Mouse (Mus musculus): ENCODE measurements at regions not wholly inside any gene's neighbourhood (a gene's known extent, or its start where the extent isn't known, plus 50 kb on each side); places are given as distances from the start of the nearest gene placed in this dataset.

GRCm38 (mm10) chr12:15741219-15741618 is 75.5 kb downstream of the Trib2 start:
- Histone ChIP-seq H3K4me2 (no peak overlapping the region), H3K4me3 (replicated peaks) (no peak overlapping the region)
- WGBS (ENCODE audit: insufficient replicate concordance), result 29% methylated on average over 2 of the region's 2 CpGs

GRCm38 (mm10) chr12:15738989-15739388 is 77.7 kb downstream of the Trib2 start:
- Histone ChIP-seq H3K4me3 (replicated peaks) (no peak overlapping the region), H3K9me3 (replicated peaks) (no peaks in the 10 kb centered on the region), H3K36me3 (replicated peaks) (no peaks in the 10 kb centered on the region), H3K4me2 (no peak overlapping the region), H3K4me1 (replicated peaks) (no peaks in the 10 kb centered on the region), H3K27ac (replicated peaks) (no peak overlapping the region), H3K9ac (no peak overlapping the region), H3K27me3 (no peaks in the 10 kb centered on the region)
- 61% methylated on average over 4 of the region's 4 CpGs for WGBS (ENCODE audit: insufficient replicate concordance)
- ATAC-seq (ENCODE audit: insufficient read depth), result no peak

More at GRCm38 (mm10) chr12:15741219-15741618, 75.5 kb downstream of the Trib2 start:
- Histone ChIP-seq H3K27me3 (no peaks in the 10 kb centered on the region), H3K9ac (no peak overlapping the region), H3K4me1 (replicated peaks) (no peaks in the 10 kb centered on the region), H3K27ac (replicated peaks) (no peak overlapping the region), H3K9me3 (replicated peaks) (no peaks in the 10 kb centered on the region), H3K36me3 (replicated peaks) (no peaks in the 10 kb centered on the region)
- no peak for ATAC-seq (ENCODE audit: insufficient read depth)

GRCm38 (mm10) chr12:15731261-15731660 is 85.5 kb downstream of the Trib2 start:
- Histone ChIP-seq H3K27ac (replicated peaks) (no peak overlapping the region), H3K9me3 (replicated peaks) (no peaks in the 10 kb centered on the region), H3K27me3 (no peaks in the 10 kb centered on the region), H3K4me1 (replicated peaks) (no peaks in the 10 kb centered on the region), H3K4me2 (no peak overlapping the region), H3K4me3 (replicated peaks) (no peak overlapping the region), H3K36me3 (replicated peaks) (no peaks in the 10 kb centered on the region), H3K9ac (no peak overlapping the region)
- 53% methylated on average over 3 of the region's 3 CpGs for WGBS (ENCODE audit: insufficient replicate concordance)
- no peak for ATAC-seq (ENCODE audit: insufficient read depth)

- H3K36me3 ChIP-seq (replicated peaks), result no peaks in the 10 kb centered on the region
- no peak overlapping the region for H3K4me3 ChIP-seq (replicated peaks)
- H3K9ac ChIP-seq, result no peak overlapping the region
- no peak for ATAC-seq (ENCODE audit: insufficient read depth)
- H3K27me3 ChIP-seq, result no peaks in the 10 kb centered on the region
- no peak overlapping the region for H3K27ac ChIP-seq (replicated peaks)
- no peaks in the 10 kb centered on the region for H3K4me1 ChIP-seq (replicated peaks)
- no peaks in the 10 kb centered on the region for H3K9me3 ChIP-seq (replicated peaks)
- WGBS (ENCODE audit: insufficient replicate concordance), result 59% methylated on average over 3 of the region's 3 CpGs
- H3K4me2 ChIP-seq, result no peak overlapping the region
Observed at GRCm38 (mm10) chr12:15729696-15730095, 87.0 kb downstream of the Trib2 start.

GRCm38 (mm10) chr12:15723529-15723928 is 93.2 kb downstream of the Trib2 start:
- no peak overlapping the region for H3K27ac ChIP-seq (replicated peaks)
- no peak overlapping the region for H3K9ac ChIP-seq
- H3K4me1 ChIP-seq (replicated peaks), result no peaks in the 10 kb centered on the region
- WGBS (ENCODE audit: insufficient replicate concordance), result 61% methylated on average over 6 of the region's 6 CpGs
- H3K27me3 ChIP-seq, result no peaks in the 10 kb centered on the region
- no peaks in the 10 kb centered on the region for H3K36me3 ChIP-seq (replicated peaks)
- no peaks in the 10 kb centered on the region for H3K9me3 ChIP-seq (replicated peaks)
- no peak overlapping the region for H3K4me2 ChIP-seq
- ATAC-seq (ENCODE audit: insufficient read depth), result no peak
- H3K4me3 ChIP-seq (replicated peaks), result no peak overlapping the region

- Histone ChIP-seq H3K27ac (replicated peaks) (no peak overlapping the region), H3K9ac (no peak overlapping the region), H3K4me2 (no peak overlapping the region), H3K4me1 (replicated peaks) (no peaks in the 10 kb centered on the region), H3K9me3 (replicated peaks) (no peaks in the 10 kb centered on the region), H3K36me3 (replicated peaks) (no peaks in the 10 kb centered on the region), H3K27me3 (no peaks in the 10 kb centered on the region), H3K4me3 (replicated peaks) (no peak overlapping the region)
- WGBS (ENCODE audit: insufficient replicate concordance), result 44% methylated on average over 2 of the region's 2 CpGs
- no peak for ATAC-seq (ENCODE audit: insufficient read depth)
Observed at GRCm38 (mm10) chr12:15722161-15722560, 94.6 kb downstream of the Trib2 start.

GRCm38 (mm10) chr12:15720171-15720570 is 96.6 kb downstream of the Trib2 start:
- Histone ChIP-seq H3K9ac (no peak overlapping the region), H3K27me3 (no peaks in the 10 kb centered on the region), H3K4me3 (replicated peaks) (no peak overlapping the region), H3K4me1 (replicated peaks) (no peaks in the 10 kb centered on the region), H3K4me2 (no peak overlapping the region), H3K27ac (replicated peaks) (no peak overlapping the region), H3K9me3 (replicated peaks) (no peaks in the 10 kb centered on the region), H3K36me3 (replicated peaks) (no peaks in the 10 kb centered on the region)
- WGBS (ENCODE audit: insufficient replicate concordance), result 50% methylated on average over 6 of the region's 6 CpGs
- ATAC-seq (ENCODE audit: insufficient read depth), result no peak

GRCm38 (mm10) chr12:15718827-15719226 is 97.9 kb downstream of the Trib2 start:
- no peaks in the 10 kb centered on the region for H3K4me1 ChIP-seq (replicated peaks)
- no peak overlapping the region for H3K9ac ChIP-seq
- no peaks in the 10 kb centered on the region for H3K36me3 ChIP-seq (replicated peaks)
- H3K4me3 ChIP-seq (replicated peaks), result no peak overlapping the region
- no peaks in the 10 kb centered on the region for H3K27me3 ChIP-seq
- no peak overlapping the region for H3K27ac ChIP-seq (replicated peaks)
- H3K4me2 ChIP-seq, result no peak overlapping the region
- H3K9me3 ChIP-seq (replicated peaks), result no peaks in the 10 kb centered on the region
- WGBS (ENCODE audit: insufficient replicate concordance), result 57% methylated on average over 1 of the region's 1 CpGs
- ATAC-seq (ENCODE audit: insufficient read depth), result no peak

- Histone ChIP-seq H3K27me3 (no peaks in the 10 kb centered on the region), H3K4me2 (no peak overlapping the region), H3K27ac (replicated peaks) (no peak overlapping the region), H3K36me3 (replicated peaks) (no peaks in the 10 kb centered on the region), H3K9ac (no peak overlapping the region), H3K4me1 (replicated peaks) (no peaks in the 10 kb centered on the region), H3K4me3 (replicated peaks) (no peak overlapping the region), H3K9me3 (replicated peaks) (no peaks in the 10 kb centered on the region)
- no peak for ATAC-seq (ENCODE audit: insufficient read depth)
- 44% methylated on average over 6 of the region's 6 CpGs for WGBS (ENCODE audit: insufficient replicate concordance)
Observed at GRCm38 (mm10) chr12:15717989-15718388, 98.7 kb downstream of the Trib2 start.

- Histone ChIP-seq H3K27ac (replicated peaks) (no peak overlapping the region), H3K4me2 (no peak overlapping the region), H3K9ac (no peak overlapping the region), H3K27me3 (no peaks in the 10 kb centered on the region), H3K36me3 (replicated peaks) (no peaks in the 10 kb centered on the region), H3K9me3 (replicated peaks) (no peaks in the 10 kb centered on the region), H3K4me1 (replicated peaks) (no peaks in the 10 kb centered on the region), H3K4me3 (replicated peaks) (no peak overlapping the region)
- 69% methylated on average over 3 of the region's 3 CpGs for WGBS (ENCODE audit: insufficient replicate concordance)
- ATAC-seq (ENCODE audit: insufficient read depth), result no peak
Observed at GRCm38 (mm10) chr12:15717342-15717741, 99.4 kb downstream of the Trib2 start.

- H3K9ac ChIP-seq, result no peak overlapping the region
- H3K36me3 ChIP-seq (replicated peaks), result no peaks in the 10 kb centered on the region
- no peak overlapping the region for H3K4me2 ChIP-seq
- 71% methylated on average over 2 of the region's 2 CpGs for WGBS (ENCODE audit: insufficient replicate concordance)
- no peak overlapping the region for H3K27ac ChIP-seq (replicated peaks)
- H3K4me1 ChIP-seq (replicated peaks), result no peaks in the 10 kb centered on the region
- ATAC-seq (ENCODE audit: insufficient read depth), result no peak
- no peak overlapping the region for H3K4me3 ChIP-seq (replicated peaks)
- H3K27me3 ChIP-seq, result no peaks in the 10 kb centered on the region
- H3K9me3 ChIP-seq (replicated peaks), result no peaks in the 10 kb centered on the region
Observed at GRCm38 (mm10) chr12:15713623-15714022, 103.1 kb downstream of the Trib2 start.

- Histone ChIP-seq H3K27me3 (no peaks in the 10 kb centered on the region), H3K4me1 (replicated peaks) (no peaks in the 10 kb centered on the region), H3K9me3 (replicated peaks) (no peaks in the 10 kb centered on the region), H3K27ac (replicated peaks) (no peak overlapping the region), H3K36me3 (replicated peaks) (no peaks in the 10 kb centered on the region), H3K9ac (no peak overlapping the region), H3K4me3 (replicated peaks) (no peak overlapping the region), H3K4me2 (no peak overlapping the region)
- 52% methylated on average over 6 of the region's 6 CpGs for WGBS (ENCODE audit: insufficient replicate concordance)
- ATAC-seq (ENCODE audit: insufficient read depth), result no peak
Observed at GRCm38 (mm10) chr12:15707570-15708095, 109.1 kb downstream of the Trib2 start.

Data from liver, embryonic 15.5 days (tissue).